Mouse (Mus musculus): ENCODE results near the gene Rab21. TPM values are rescaled to one million over a fixed set of nuclear protein-coding genes. Genes with fewer than 3 reads are reported as not detected.

Rab21 gene
- polyA plus RNA-seq, 1 experiment, result 64.7 TPM

DNA sequence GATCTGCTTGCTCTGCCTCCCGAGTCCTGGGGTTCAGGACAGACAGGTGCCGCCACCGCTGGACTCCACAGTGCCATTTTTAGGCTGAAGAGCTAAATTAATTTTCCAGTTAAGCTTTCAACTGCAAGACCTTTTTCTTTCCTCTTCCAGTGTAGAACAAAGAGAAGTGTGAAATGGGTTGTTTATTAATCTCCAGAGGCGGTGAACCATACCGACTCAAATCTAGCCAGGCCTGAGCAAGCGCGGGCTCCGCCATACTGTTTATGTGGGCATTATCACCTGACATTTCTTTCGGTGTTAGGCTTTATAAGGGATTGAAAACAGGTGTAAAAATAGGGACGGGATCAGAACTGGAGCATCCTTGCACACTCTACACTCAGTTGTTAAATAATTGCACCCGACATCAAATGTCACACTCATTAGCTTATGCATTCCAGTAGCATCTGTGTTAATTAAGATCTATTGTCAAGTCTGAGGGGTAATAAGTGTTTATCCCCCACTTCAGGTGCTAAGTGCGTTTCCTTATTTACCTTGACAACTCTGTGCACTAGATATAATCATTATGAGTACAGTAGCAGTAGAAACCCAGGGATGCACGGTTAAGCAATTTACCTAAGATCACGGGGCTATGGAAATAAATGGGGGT is 1.6 kb downstream of the Rab21 start:
- Histone ChIP-seq H3K27ac (ENCODE audit: insufficient read depth, low read length) (no peak overlapping the region), H3K4me1 (ENCODE audit: control insufficient read depth, insufficient read depth, low read length) (peaks cover 3% of the 10 kb centered on the region), H3K4me3 (ENCODE audit: insufficient read depth, low read length) (peak overlapping the region; percentile 97)
- TF ChIP-seq POLR2A (IDR thresholded peaks at IDR 0.05; ENCODE audit: low read depth, low read length), result 0 out of 2 replicates have a peak, but pooled peaks have one; percentile 19
- TF ChIP-seq CTCF (IDR thresholded peaks at IDR 0.05; ENCODE audit: borderline replicate concordance, insufficient read depth, low read length), result no peak

DNA sequence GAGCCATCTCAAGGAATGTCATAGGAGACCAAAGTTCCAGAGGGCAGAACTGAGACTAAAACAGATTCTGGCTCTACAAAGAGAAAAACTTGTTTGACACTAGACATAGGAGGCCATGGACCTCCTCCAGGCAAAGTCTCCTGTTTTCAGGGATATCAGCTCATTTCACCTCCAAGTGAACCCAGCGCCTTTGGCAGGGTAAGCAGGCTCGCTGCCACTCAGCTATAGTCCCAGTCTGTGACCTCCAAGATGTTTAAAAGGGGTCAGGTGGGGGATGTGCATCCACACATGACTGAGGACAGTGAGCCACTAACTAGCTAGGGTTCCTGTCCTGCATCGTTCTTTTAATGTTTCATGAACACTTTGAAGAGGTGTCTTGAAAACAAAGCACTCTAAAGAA is 2.7 kb downstream of the Rab21 start:
- Histone ChIP-seq H3K4me3 (ENCODE audit: insufficient read depth, low read length) (no peak overlapping the region), H3K27ac (ENCODE audit: insufficient read depth, low read length) (no peak overlapping the region), H3K4me1 (ENCODE audit: control insufficient read depth, insufficient read depth, low read length) (peaks cover 3% of the 10 kb centered on the region)
- no peak for TF ChIP-seq POLR2A (IDR thresholded peaks at IDR 0.05; ENCODE audit: low read depth, low read length)
- no peak for TF ChIP-seq CTCF (IDR thresholded peaks at IDR 0.05; ENCODE audit: borderline replicate concordance, insufficient read depth, low read length)

DNA sequence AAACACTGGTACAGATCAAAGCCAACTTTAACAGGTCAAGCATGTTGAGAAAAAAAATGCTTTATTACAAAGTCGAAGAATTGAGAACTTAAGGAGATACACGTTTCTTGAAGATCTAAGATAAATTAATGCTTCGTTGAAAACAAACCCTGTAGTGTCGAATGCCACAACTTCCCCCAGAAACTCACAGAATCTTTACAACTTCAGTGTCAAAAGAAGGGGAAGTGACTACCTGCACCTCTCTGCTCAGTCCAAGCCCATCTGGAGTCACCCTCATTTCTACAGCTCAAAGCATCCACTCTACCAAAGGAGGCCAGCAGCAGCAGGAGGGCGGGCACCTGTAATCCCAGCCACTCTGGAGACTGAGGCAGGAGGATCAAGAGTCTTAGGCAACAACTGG is 3.2 kb downstream of the Rab21 start:
- no peak overlapping the region for H3K27ac ChIP-seq (ENCODE audit: insufficient read depth, low read length)
- peaks cover 7% of the 10 kb centered on the region for H3K4me1 ChIP-seq (ENCODE audit: control insufficient read depth, insufficient read depth, low read length)
- TF ChIP-seq POLR2A (IDR thresholded peaks at IDR 0.05; ENCODE audit: low read depth, low read length) (no peak), CTCF (IDR thresholded peaks at IDR 0.05; ENCODE audit: borderline replicate concordance, insufficient read depth, low read length) (no peak)
- no peak overlapping the region for H3K4me3 ChIP-seq (ENCODE audit: insufficient read depth, low read length)

DNA sequence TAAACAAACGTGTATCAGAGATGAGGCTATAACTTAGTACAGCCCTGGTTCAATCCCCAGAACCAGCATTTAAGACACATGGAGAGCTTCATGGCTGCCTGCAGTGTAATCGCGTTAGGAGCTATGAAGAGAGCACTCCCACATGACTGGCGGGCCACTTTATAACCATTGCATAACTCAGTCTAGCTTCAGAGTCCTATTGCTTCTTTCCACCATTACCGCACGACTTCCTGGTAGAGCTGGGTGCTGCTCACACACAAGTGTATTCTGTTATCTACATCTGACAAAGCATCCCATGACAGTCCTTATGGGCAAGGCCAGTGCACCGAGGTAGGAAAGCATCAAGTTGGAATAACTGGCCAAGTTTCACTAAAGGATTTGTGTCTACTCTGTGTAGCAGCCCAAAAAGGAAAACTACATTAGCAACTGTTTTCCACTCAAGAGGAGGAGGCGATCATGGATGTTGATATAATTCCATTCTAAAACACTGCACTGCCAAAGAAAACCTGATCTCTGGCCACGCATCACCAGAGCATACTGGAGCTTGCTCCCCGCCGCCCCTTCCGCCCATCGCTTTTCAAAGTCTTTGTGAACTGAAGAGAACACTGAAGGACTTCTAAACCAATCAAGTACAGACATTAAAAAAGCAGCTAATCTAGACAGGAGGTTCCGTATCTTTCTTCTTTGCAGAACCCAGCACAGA is 4.0 kb downstream of the Rab21 start:
- H3K27ac ChIP-seq (ENCODE audit: insufficient read depth, low read length), result no peak overlapping the region
- TF ChIP-seq POLR2A (IDR thresholded peaks at IDR 0.05; ENCODE audit: low read depth, low read length) (no peak), CTCF (IDR thresholded peaks at IDR 0.05; ENCODE audit: borderline replicate concordance, insufficient read depth, low read length) (no peak)
- H3K4me3 ChIP-seq (ENCODE audit: insufficient read depth, low read length), result no peak overlapping the region
- H3K4me1 ChIP-seq (ENCODE audit: control insufficient read depth, insufficient read depth, low read length), result peaks cover 10% of the 10 kb centered on the region

DNA sequence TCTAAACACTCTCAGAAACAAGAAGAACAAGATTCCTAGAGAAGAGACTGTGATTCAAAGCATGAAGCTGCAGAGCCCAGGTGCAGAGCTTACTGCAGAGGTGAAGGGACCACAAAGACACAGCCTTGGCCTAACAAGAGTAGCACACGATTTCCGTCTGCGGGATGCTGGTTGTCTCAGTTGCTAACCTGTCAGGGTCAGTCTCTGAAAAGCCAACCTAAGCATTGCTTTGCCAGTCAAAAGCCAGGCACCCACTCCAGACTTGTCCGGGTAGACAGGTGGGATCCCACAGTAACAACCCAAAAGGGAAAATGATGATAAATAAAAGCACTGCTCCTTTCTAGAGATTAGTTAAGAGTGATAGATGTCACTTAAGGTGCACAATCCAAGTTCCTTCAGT is 6.2 kb downstream of the Rab21 start:
- Histone ChIP-seq H3K27ac (ENCODE audit: insufficient read depth, low read length) (no peak overlapping the region), H3K4me3 (ENCODE audit: insufficient read depth, low read length) (no peak overlapping the region), H3K4me1 (ENCODE audit: control insufficient read depth, insufficient read depth, low read length) (peaks cover 10% of the 10 kb centered on the region)
- TF ChIP-seq CTCF (IDR thresholded peaks at IDR 0.05; ENCODE audit: borderline replicate concordance, insufficient read depth, low read length), result no peak
- TF ChIP-seq POLR2A (IDR thresholded peaks at IDR 0.05; ENCODE audit: low read depth, low read length), result no peak

DNA sequence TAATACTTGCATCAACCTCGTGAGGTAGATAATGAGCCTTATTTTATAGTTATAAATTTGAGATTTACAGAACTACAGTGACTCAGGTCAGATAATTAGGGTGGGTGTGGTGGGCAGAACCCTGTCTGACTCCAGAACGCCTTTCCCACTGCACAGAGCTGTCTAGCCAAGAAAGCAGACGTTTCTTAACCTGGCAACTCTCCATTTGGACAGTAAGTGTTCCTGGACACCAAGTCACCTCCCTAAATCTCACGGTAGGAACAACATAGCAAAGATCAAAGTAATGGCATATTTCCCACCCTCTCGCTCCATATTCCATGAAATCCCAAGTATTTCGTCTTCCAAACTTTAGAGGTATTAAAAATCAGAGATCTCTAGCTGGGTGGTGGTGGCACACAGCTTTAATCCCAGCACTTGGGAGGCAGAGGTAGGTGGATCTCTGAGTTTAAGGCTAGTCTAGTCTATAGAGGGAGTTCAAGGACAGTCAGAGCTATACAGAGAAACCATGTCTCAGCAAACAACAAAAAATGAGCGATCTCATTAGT is 8.0 kb downstream of the Rab21 start:
- H3K4me3 ChIP-seq (ENCODE audit: insufficient read depth, low read length), result no peak overlapping the region
- no peak overlapping the region for H3K27ac ChIP-seq (ENCODE audit: insufficient read depth, low read length)
- no peak for TF ChIP-seq CTCF (IDR thresholded peaks at IDR 0.05; ENCODE audit: borderline replicate concordance, insufficient read depth, low read length)
- TF ChIP-seq POLR2A (IDR thresholded peaks at IDR 0.05; ENCODE audit: low read depth, low read length), result no peak
- H3K4me1 ChIP-seq (ENCODE audit: control insufficient read depth, insufficient read depth, low read length), result peaks cover 8% of the 10 kb centered on the region

DNA sequence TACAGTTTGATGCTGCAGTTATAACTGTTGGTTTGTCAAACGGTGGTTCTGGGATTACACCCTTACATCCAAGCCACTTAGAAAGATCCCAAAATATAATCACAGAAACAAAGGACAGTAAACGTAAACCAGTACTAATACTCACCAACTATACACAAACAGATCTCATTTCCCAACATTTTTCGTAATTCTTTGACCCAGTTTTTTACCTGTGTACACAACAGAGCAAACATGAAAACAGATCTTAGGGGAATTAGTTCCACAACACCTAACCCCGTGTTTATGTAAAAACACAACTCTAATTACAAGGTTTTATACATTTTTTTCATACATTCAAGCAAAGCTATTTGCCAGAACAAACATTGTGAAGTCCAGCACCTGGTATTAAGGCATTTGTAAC is 16.7 kb downstream of the Rab21 start:
- Histone ChIP-seq H3K4me3 (ENCODE audit: insufficient read depth, low read length) (no peak overlapping the region), H3K27ac (ENCODE audit: insufficient read depth, low read length) (no peak overlapping the region), H3K4me1 (ENCODE audit: control insufficient read depth, insufficient read depth, low read length) (no peaks in the 10 kb centered on the region; the same call in 1 of the 2 replicates)
- TF ChIP-seq POLR2A (IDR thresholded peaks at IDR 0.05; ENCODE audit: low read depth, low read length) (no peak), CTCF (IDR thresholded peaks at IDR 0.05; ENCODE audit: borderline replicate concordance, insufficient read depth, low read length) (no peak)

DNA sequence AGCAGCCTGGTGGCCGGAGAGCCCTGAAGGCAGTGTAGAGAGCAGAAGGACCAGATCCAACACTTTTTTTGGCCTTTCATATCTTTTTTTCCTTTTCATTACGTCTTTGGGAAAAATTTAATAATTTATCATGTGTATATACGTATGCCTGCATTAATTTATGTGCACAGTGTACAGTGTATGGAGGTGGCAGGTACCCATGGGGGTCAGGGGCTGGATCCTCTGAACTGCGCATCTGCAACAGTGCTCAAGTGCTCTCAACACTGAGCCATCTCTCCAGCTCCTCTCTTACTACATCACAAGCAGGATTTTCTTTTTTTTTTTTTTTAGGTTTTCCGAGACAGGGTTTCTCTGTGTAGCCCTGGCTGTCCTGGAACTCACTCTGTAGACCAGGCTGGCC is 17.8 kb downstream of the Rab21 start:
- Histone ChIP-seq H3K4me3 (ENCODE audit: insufficient read depth, low read length) (no peak overlapping the region), H3K4me1 (ENCODE audit: control insufficient read depth, insufficient read depth, low read length) (no peaks in the 10 kb centered on the region; the same call in 1 of the 2 replicates), H3K27ac (ENCODE audit: insufficient read depth, low read length) (no peak overlapping the region)
- TF ChIP-seq POLR2A (IDR thresholded peaks at IDR 0.05; ENCODE audit: low read depth, low read length), result no peak

DNA sequence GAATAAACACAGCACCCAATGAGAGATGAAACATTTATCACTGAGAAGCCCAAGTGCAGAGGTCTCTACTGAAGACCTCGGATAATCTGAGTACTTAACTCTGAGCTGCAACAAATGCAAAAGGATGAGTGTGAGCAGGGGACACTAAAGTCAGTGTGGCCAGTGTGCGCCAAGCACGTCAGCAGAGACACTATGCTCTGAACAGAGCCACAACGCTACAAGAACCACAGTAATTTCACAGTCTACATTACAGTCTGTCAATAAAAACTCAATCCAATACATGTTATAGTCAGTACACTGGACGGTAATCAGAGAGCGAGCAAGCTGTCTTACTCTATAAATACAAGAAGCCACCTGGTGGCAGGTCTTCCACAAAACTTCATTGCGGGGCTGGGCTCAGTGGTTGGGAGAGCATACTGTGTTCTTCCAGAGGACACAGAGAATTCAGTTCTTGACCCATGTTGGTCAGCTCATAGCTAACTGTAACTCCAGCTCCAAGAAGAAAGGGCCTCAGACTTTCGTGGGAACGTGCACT is 18.9 kb downstream of the Rab21 start:
- Histone ChIP-seq H3K27ac (ENCODE audit: insufficient read depth, low read length) (no peak overlapping the region), H3K4me1 (ENCODE audit: control insufficient read depth, insufficient read depth, low read length) (no peaks in the 10 kb centered on the region; the same call in 1 of the 2 replicates), H3K4me3 (ENCODE audit: insufficient read depth, low read length) (no peak overlapping the region)
- TF ChIP-seq CTCF (IDR thresholded peaks at IDR 0.05; ENCODE audit: borderline replicate concordance, insufficient read depth, low read length), result no peak
- no peak for TF ChIP-seq POLR2A (IDR thresholded peaks at IDR 0.05; ENCODE audit: low read depth, low read length)

DNA sequence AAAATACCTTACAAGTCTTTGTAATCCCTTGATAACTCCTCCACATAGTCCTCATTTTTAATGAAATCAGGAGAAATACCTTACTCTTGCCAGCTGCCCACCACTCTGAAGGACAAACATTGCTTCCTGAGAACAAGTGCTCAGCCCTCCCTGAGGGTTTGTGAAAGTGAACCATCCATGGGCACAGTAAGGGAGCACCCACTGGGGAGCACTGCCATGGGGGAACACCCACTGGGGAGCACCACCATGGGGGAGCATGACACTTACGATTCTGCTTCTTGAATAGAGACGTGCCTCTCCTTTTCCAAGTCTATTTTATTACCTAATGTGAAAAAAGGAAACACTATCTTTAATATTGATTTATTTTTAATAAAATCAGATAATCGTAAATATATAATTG is 20.2 kb downstream of the Rab21 start:
- Histone ChIP-seq H3K4me3 (ENCODE audit: insufficient read depth, low read length) (no peak overlapping the region), H3K27ac (ENCODE audit: insufficient read depth, low read length) (no peak overlapping the region), H3K4me1 (ENCODE audit: control insufficient read depth, insufficient read depth, low read length) (no peaks in the 10 kb centered on the region; the same call in 1 of the 2 replicates)
- TF ChIP-seq POLR2A (IDR thresholded peaks at IDR 0.05; ENCODE audit: low read depth, low read length) (no peak), CTCF (IDR thresholded peaks at IDR 0.05; ENCODE audit: borderline replicate concordance, insufficient read depth, low read length) (no peak)

Measured in embryonic fibroblast, embryonic 13.5 days (primary cell).